Mouse (Mus musculus): ENCODE measurements around the gene Nell2. TPM values are rescaled to one million over a fixed set of nuclear protein-coding genes. Genes with fewer than 3 reads are reported as not detected.

Gene Nell2
- total and polyA plus RNA-seq, 2 experiments from 2014 or later = 0.11 TPM; not detected in 1

DNA sequence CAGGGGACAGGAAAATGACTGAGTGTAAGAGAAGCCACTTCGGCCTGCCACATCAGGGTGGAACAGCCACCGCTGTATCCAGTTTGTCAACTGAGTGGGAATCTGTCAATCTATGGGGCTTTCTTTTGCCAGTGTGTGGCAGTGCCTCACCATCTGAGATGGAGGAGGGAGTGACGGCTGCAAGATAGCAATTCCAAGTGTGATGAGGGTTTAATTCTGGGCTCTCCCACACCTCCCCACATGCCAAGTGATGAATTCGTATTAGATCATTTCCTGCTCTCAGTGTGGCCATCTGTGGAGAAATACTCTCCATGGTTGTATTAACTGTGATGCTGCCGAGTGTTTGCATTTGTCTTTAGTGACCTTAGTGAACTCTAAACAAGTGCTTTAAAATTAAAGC lies 36.2 kb downstream of the Nell2 start:
- DNase-seq (ENCODE audit: low spot score) (no peak), ATAC-seq (ENCODE audit: insufficient read depth, low read depth) (no peak)
- Histone ChIP-seq H3K36me3 (replicated peaks; ENCODE audit: control insufficient read depth, insufficient read depth, low read length) (no peaks in the 10 kb centered on the region), H3K4me2 (ENCODE audit: low read depth, low read length) (no peak overlapping the region), H3K27me3 (ENCODE audit: control insufficient read depth, insufficient read depth, low read length) (no peaks in the 10 kb centered on the region), H3K9ac (replicated peaks; ENCODE audit: low read depth, low read length) (no peak overlapping the region), H3K4me3 (ENCODE audit: low read depth, low read length) (no peak overlapping the region), H3K9me3 (replicated peaks; ENCODE audit: control insufficient read depth, low read length) (no peaks in the 10 kb centered on the region), H3K4me1 (ENCODE audit: control insufficient read depth, insufficient read depth) (no peaks in the 10 kb centered on the region), H3K27ac (ENCODE audit: low read depth) (no peak overlapping the region)
- 56% methylated on average over 5 of the region's 5 CpGs for WGBS
- TF ChIP-seq CTCF (IDR thresholded peaks at IDR 0.05; ENCODE audit: low read depth) = no peak
- TF ChIP-seq EP300 (IDR thresholded peaks at IDR 0.05; ENCODE audit: low read depth) = no peak

DNA sequence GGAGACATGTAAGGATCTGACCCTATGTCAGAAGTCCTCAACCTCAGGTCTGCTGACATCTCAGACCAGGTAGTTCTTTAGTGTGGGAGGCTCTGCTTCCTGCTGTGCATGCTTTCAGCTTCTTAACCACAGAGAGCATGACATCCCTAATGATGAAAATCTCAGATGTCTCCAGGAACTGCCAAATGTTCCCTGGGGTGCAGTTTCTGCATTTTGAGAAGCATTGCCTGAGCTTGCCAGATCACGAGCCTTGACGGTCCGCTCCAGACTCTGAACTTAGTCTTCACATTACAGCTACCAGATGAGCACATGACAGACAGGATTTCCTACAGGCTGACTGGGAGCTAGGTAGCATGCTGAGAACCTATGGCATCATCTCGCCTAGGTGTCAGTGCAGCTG lies 39.2 kb downstream of the Nell2 start:
- H3K4me2 ChIP-seq (ENCODE audit: low read depth, low read length) = no peak overlapping the region
- no peak overlapping the region for H3K9ac ChIP-seq (replicated peaks; ENCODE audit: low read depth, low read length)
- DNase-seq (ENCODE audit: low spot score) (no peak), ATAC-seq (ENCODE audit: insufficient read depth, low read depth) (no peak)
- H3K36me3 ChIP-seq (replicated peaks; ENCODE audit: control insufficient read depth, insufficient read depth, low read length) = no peaks in the 10 kb centered on the region
- TF ChIP-seq EP300 (IDR thresholded peaks at IDR 0.05; ENCODE audit: low read depth) (no peak), CTCF (IDR thresholded peaks at IDR 0.05; ENCODE audit: low read depth) (no peak)
- WGBS = 71% methylated on average over 4 of the region's 4 CpGs
- no peaks in the 10 kb centered on the region for H3K4me1 ChIP-seq (ENCODE audit: control insufficient read depth, insufficient read depth)
- H3K27me3 ChIP-seq (ENCODE audit: control insufficient read depth, insufficient read depth, low read length) = no peaks in the 10 kb centered on the region
- no peaks in the 10 kb centered on the region for H3K9me3 ChIP-seq (replicated peaks; ENCODE audit: control insufficient read depth, low read length)
- no peak overlapping the region for H3K27ac ChIP-seq (ENCODE audit: low read depth)
- H3K4me3 ChIP-seq (ENCODE audit: low read depth, low read length) = no peak overlapping the region

DNA sequence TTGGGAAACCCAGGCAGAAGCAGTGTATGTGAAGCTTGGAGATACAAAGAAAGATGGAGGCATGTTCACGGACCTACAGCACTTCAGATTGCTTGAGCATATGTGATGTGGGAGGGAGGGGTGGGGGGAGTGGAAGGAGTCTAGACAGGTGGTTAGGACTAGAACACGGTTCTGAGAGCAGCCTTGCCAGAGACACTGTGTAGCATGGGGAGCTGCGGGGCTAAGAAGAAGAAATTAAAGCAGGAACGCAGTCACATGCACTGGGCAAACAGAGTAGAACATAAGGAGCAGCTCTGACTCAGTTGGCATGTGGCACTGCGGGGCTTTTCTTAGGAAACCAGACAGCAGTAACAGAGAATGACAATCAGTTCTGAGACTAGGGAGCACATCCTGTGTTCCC lies 40.4 kb downstream of the Nell2 start:
- no peak for ATAC-seq (ENCODE audit: insufficient read depth, low read depth)
- H3K36me3 ChIP-seq (replicated peaks; ENCODE audit: control insufficient read depth, insufficient read depth, low read length) = no peaks in the 10 kb centered on the region
- no peak overlapping the region for H3K4me2 ChIP-seq (ENCODE audit: low read depth, low read length)
- no peak for DNase-seq (ENCODE audit: low spot score)
- H3K4me1 ChIP-seq (ENCODE audit: control insufficient read depth, insufficient read depth) = no peaks in the 10 kb centered on the region
- no peaks in the 10 kb centered on the region for H3K9me3 ChIP-seq (replicated peaks; ENCODE audit: control insufficient read depth, low read length)
- no peak overlapping the region for H3K4me3 ChIP-seq (ENCODE audit: low read depth, low read length)
- H3K27ac ChIP-seq (ENCODE audit: low read depth) = no peak overlapping the region
- H3K9ac ChIP-seq (replicated peaks; ENCODE audit: low read depth, low read length) = no peak overlapping the region
- WGBS = 80% methylated on average over 5 of the region's 5 CpGs
- TF ChIP-seq EP300 (IDR thresholded peaks at IDR 0.05; ENCODE audit: low read depth) (no peak), CTCF (IDR thresholded peaks at IDR 0.05; ENCODE audit: low read depth) (no peak)
- no peaks in the 10 kb centered on the region for H3K27me3 ChIP-seq (ENCODE audit: control insufficient read depth, insufficient read depth, low read length)

DNA sequence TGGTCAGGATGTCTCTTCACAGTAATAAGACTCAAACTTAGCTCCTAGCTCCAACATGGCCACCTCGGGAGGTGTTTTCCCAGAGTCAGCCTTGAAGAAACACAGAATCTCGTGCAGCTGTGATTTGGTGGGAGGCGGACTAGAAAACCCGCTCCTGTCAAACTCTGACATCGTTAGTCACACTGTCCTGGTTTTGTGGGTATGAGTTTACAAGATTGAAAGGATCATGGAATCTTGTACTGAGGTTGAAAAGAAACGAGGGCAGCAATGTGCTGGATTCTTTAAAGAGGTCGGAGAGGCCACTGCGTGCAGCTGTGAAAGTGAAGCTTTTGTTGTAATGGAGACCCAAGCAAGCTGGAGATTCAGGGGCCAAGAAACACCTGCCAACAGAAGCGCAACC lies 46.4 kb downstream of the Nell2 start:
- no peak overlapping the region for H3K4me3 ChIP-seq (ENCODE audit: low read depth, low read length)
- H3K27ac ChIP-seq (ENCODE audit: low read depth) = no peak overlapping the region
- DNase-seq (ENCODE audit: low spot score) = no peak
- no peaks in the 10 kb centered on the region for H3K4me1 ChIP-seq (ENCODE audit: control insufficient read depth, insufficient read depth)
- WGBS = 77% methylated on average over 9 of the region's 9 CpGs
- no peaks in the 10 kb centered on the region for H3K27me3 ChIP-seq (ENCODE audit: control insufficient read depth, insufficient read depth, low read length)
- H3K9ac ChIP-seq (replicated peaks; ENCODE audit: low read depth, low read length) = no peak overlapping the region
- no peaks in the 10 kb centered on the region for H3K9me3 ChIP-seq (replicated peaks; ENCODE audit: control insufficient read depth, low read length)
- no peaks in the 10 kb centered on the region for H3K36me3 ChIP-seq (replicated peaks; ENCODE audit: control insufficient read depth, insufficient read depth, low read length)
- no peak overlapping the region for H3K4me2 ChIP-seq (ENCODE audit: low read depth, low read length)
- TF ChIP-seq CTCF (IDR thresholded peaks at IDR 0.05; ENCODE audit: low read depth) (no peak), EP300 (IDR thresholded peaks at IDR 0.05; ENCODE audit: low read depth) (no peak)
- ATAC-seq (ENCODE audit: insufficient read depth, low read depth) = no peak

DNA sequence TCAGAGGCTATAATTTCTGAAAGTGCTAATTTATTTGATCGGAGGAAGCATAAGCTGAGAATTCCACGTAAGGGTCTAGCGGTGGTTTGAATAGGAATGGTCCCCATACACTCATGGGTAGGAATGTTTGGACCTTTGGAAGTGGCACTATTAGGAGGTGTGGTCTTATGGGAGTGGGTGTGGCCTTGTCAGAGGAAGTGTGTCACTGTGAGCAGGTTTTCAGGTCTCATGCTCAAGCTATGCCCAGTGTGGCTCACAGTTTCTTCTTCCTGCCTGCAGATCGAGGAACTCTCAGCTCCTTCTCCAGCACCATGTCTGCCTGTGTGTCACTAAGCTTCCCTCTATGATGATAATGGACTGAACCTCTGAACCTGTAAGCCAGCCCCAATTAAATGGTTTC lies 46.8 kb downstream of the Nell2 start:
- H3K27me3 ChIP-seq (ENCODE audit: control insufficient read depth, insufficient read depth, low read length) = no peaks in the 10 kb centered on the region
- H3K36me3 ChIP-seq (replicated peaks; ENCODE audit: control insufficient read depth, insufficient read depth, low read length) = no peaks in the 10 kb centered on the region
- H3K4me2 ChIP-seq (ENCODE audit: low read depth, low read length) = no peak overlapping the region
- H3K4me3 ChIP-seq (ENCODE audit: low read depth, low read length) = no peak overlapping the region
- ATAC-seq (ENCODE audit: insufficient read depth, low read depth) (no peak), DNase-seq (ENCODE audit: low spot score) (no peak)
- H3K9ac ChIP-seq (replicated peaks; ENCODE audit: low read depth, low read length) = no peak overlapping the region
- no peak for TF ChIP-seq CTCF (IDR thresholded peaks at IDR 0.05; ENCODE audit: low read depth)
- no peak for TF ChIP-seq EP300 (IDR thresholded peaks at IDR 0.05; ENCODE audit: low read depth)
- WGBS = 83% methylated on average over 4 of the region's 4 CpGs
- no peaks in the 10 kb centered on the region for H3K9me3 ChIP-seq (replicated peaks; ENCODE audit: control insufficient read depth, low read length)
- H3K4me1 ChIP-seq (ENCODE audit: control insufficient read depth, insufficient read depth) = no peaks in the 10 kb centered on the region
- no peak overlapping the region for H3K27ac ChIP-seq (ENCODE audit: low read depth)

GRCm38 (mm10) chr15:95476440-95476839 lies 51.9 kb downstream of the Nell2 start:
- no peak for ATAC-seq (ENCODE audit: insufficient read depth, low read depth)
- Histone ChIP-seq H3K27me3 (ENCODE audit: control insufficient read depth, insufficient read depth, low read length) (no peaks in the 10 kb centered on the region), H3K9me3 (replicated peaks; ENCODE audit: control insufficient read depth, low read length) (no peaks in the 10 kb centered on the region), H3K27ac (ENCODE audit: low read depth) (no peak overlapping the region), H3K4me2 (ENCODE audit: low read depth, low read length) (no peak overlapping the region), H3K9ac (replicated peaks; ENCODE audit: low read depth, low read length) (no peak overlapping the region), H3K36me3 (replicated peaks; ENCODE audit: control insufficient read depth, insufficient read depth, low read length) (no peaks in the 10 kb centered on the region), H3K4me1 (ENCODE audit: control insufficient read depth, insufficient read depth) (no peaks in the 10 kb centered on the region), H3K4me3 (ENCODE audit: low read depth, low read length) (no peak overlapping the region)
- DNase-seq (ENCODE audit: low spot score) = no peak
- TF ChIP-seq CTCF (IDR thresholded peaks at IDR 0.05; ENCODE audit: low read depth) = no peak
- 82% methylated on average over 3 of the region's 3 CpGs for WGBS

All from heart, postnatal 0 days (tissue).